Mouse (Mus musculus): Measurements from ENCODE around the gene Ankrd2. TPM values are rescaled to one million over a fixed set of nuclear protein-coding genes. Genes with fewer than 3 reads are reported as not detected.

Ankrd2 gene
- polyA plus RNA-seq (2015; fragmentation: Nextera tagmentation; extraction: Ambion mirVana): 1.4 and 1.6 TPM in 2 replicates

GRCm38 (mm10) chr19:42035456-42036248 is at the start of gene Ankrd2:
Ankrd2 (plus strand) TSS chr19:42036000.

GRCm38 (mm10) chr19:42045269-42046102 is 9.7 kb downstream of the Ankrd2 start, which contains the start of gene Hoga1:
Hoga1 (plus strand) TSS chr19:42045610.

DNA sequence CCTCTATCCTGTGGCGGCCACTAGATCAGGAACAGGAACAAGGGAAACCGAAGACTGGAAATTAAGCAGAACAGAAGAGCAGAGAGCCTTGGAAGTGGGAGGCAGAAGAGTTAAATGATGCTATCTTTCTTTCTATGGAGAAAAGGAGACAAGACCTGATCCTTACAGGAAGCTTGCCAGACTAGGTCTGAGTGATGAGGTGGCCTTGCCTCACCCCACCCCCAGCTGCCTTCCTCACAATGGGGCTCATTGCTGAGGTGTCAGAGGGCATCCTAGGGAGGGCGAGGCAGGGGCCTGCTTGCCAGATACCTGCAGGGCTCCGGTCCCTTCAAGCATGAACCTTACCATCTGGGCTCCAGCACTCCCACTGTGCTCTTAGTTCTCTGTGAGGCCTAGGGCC is 16.1 kb downstream of the Ankrd2 start, which contains the start of gene 4933411K16Rik:
4933411K16Rik (plus strand) TSS at position 301 of the 400 bp plus-strand sequence.

DNA sequence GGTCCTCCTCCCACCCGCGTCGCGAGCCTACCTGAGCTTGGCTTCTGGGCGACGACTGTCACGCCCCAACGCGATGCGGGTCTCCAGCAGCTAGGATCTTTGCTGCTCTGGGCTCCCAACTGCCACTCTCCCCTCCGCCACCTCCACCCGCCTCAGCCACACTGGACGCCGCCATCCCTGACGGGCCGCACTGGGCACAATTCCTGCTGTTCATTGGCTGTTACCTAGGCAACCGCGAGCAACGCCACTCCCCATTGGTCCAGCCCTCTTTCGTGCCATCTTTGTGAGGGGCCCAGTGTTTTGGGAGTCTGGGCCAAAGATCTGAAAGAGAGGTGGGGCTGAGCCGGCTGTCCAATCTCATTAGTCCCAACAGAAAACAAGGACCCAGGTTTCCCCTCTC is 50.4 kb downstream of the Ankrd2 start, which contains the start of gene Morn4:
Morn4 (minus strand) TSS at position 192 of the 400 bp plus-strand sequence.

GRCm38 (mm10) chr19:42089748-42090595 is 54.2 kb downstream of the Ankrd2 start, which contains the start of gene Pi4k2a:
Pi4k2a (plus strand) TSS chr19:42090470.

Other genes starting within 250 kb of the Ankrd2 start
- 3.9 and 4.6 TPM in 2 replicates for gene Arhgap19, start 234.0 kb upstream of the Ankrd2 start, polyA plus RNA-seq (2015; fragmentation: Nextera tagmentation; extraction: Ambion mirVana)
- gene Frat1, start 206.0 kb upstream of the Ankrd2 start, polyA plus RNA-seq (2015; fragmentation: Nextera tagmentation; extraction: Ambion mirVana): 22.3 and 22.9 TPM in 2 replicates
- 6.8 and 7.6 TPM in 2 replicates for gene Frat2, start 187.9 kb upstream of the Ankrd2 start, polyA plus RNA-seq (2015; fragmentation: Nextera tagmentation; extraction: Ambion mirVana)
- gene Rrp12, start 139.8 kb upstream of the Ankrd2 start, polyA plus RNA-seq (2015; fragmentation: Nextera tagmentation; extraction: Ambion mirVana): 11.1 and 12.1 TPM in 2 replicates
- gene Pgam1, start 124.1 kb upstream of the Ankrd2 start, polyA plus RNA-seq (2015; fragmentation: Nextera tagmentation; extraction: Ambion mirVana): 600 and 610 TPM in 2 replicates
- gene Exosc1, start 102.6 kb upstream of the Ankrd2 start, polyA plus RNA-seq (2015; fragmentation: Nextera tagmentation; extraction: Ambion mirVana): 64.2 and 64.5 TPM in 2 replicates
- gene Zdhhc16, start 102.5 kb upstream of the Ankrd2 start, polyA plus RNA-seq (2015; fragmentation: Nextera tagmentation; extraction: Ambion mirVana): 78.4 and 85.8 TPM in 2 replicates
- 21.8 and 22.5 TPM in 2 replicates for gene Mms19, start 54.8 kb upstream of the Ankrd2 start, polyA plus RNA-seq (2015; fragmentation: Nextera tagmentation; extraction: Ambion mirVana)
- gene Ubtd1, start 54.2 kb upstream of the Ankrd2 start, polyA plus RNA-seq (2015; fragmentation: Nextera tagmentation; extraction: Ambion mirVana): 18.1 and 18.2 TPM in 2 replicates
- 3.7 and 4.5 TPM in 2 replicates for gene Hoga1, start 9.6 kb downstream of the Ankrd2 start, polyA plus RNA-seq (2015; fragmentation: Nextera tagmentation; extraction: Ambion mirVana)
- gene 4933411K16Rik, start 16.2 kb downstream of the Ankrd2 start, polyA plus RNA-seq (2015; fragmentation: Nextera tagmentation; extraction: Ambion mirVana): not detected in 2 replicates
- 80.5 and 94.0 TPM in 2 replicates for gene Morn4, start 50.4 kb downstream of the Ankrd2 start, polyA plus RNA-seq (2015; fragmentation: Nextera tagmentation; extraction: Ambion mirVana)
- 37.1 and 44.5 TPM in 2 replicates for gene Pi4k2a, start 54.5 kb downstream of the Ankrd2 start, polyA plus RNA-seq (2015; fragmentation: Nextera tagmentation; extraction: Ambion mirVana)
- gene Avpi1, start 93.1 kb downstream of the Ankrd2 start, polyA plus RNA-seq (2015; fragmentation: Nextera tagmentation; extraction: Ambion mirVana): 19.9 and 22.8 TPM in 2 replicates
- 4.8 and 7.9 TPM in 2 replicates for gene Marveld1, start 111.4 kb downstream of the Ankrd2 start, polyA plus RNA-seq (2015; fragmentation: Nextera tagmentation; extraction: Ambion mirVana)
- 41.1 and 45.9 TPM in 2 replicates for gene Zfyve27, start 128.0 kb downstream of the Ankrd2 start, polyA plus RNA-seq (2015; fragmentation: Nextera tagmentation; extraction: Ambion mirVana)
- gene Sfrp5, start 166.3 kb downstream of the Ankrd2 start, polyA plus RNA-seq (2015; fragmentation: Nextera tagmentation; extraction: Ambion mirVana): 2.8 and 3.5 TPM in 2 replicates
- gene Golga7b, start 211.6 kb downstream of the Ankrd2 start, polyA plus RNA-seq (2015; fragmentation: Nextera tagmentation; extraction: Ambion mirVana): 79.8 and 89.3 TPM in 2 replicates

All from neural tube, postnatal 0 days (tissue).